Mouse (Mus musculus): ENCODE results near the gene Tti1.

The Tti1 gene

GRCm38 (mm10) chr2:157975595-157975994, 52.6 kb downstream of the Tti1 start:
- in situ Hi-C loops (cut with MboI, MseI), result loop anchor here in 1 of 2 experiments (25.0 kb wide), 1 partner anchor 1038 kb away; no protein-coding TSS in a partner anchor

DNA sequence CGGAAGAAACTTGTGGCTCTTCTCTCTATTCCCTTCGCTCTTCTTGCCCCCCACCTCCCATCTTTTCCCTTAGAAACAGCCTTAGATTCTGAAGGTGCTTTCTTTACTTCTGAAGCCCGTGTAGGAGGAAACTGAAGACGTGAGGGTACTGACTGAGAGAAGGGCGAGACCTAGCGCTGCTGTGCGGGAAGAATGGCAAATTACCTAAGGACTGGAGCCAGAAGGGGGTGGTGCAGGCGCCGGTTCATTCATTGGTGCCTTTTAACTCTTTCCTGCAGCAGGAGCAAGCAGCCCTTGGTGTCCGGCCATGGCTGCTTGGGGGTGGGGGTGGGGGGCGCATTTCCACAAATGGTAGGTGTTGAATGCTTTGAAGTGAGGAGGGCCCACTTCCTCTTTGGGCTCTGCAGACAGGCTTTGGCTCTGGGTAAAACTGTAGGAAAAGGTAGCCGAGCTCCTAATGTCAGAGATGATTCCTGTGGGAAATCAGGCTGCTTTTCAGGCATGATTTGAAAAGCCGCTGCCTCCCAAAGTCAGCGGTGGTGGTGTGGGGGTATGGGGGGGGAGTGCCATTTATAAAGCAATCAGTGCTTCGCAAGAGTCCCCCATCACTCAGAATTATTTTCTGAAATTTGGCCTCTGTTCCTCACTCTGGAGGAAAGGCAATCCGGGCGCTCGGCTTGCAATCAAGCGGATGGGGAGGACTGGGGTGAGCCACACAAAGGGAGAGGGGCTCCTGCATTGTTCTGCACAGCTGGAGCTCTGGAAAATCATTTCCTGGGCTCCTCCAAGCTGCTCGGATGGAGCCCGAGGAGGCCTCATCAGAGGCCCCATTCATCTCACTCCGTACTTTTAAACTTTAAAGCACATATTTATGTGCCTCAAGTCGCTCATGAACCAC, 53.4 kb downstream of the Tti1 start:
- in situ Hi-C loops (cut with MboI, MseI), result loop anchor here in 1 of 2 experiments (25.0 kb wide), 1 partner anchor 1038 kb away; no protein-coding TSS in a partner anchor

GRCm38 (mm10) chr2:157970669-157971068, 57.6 kb downstream of the Tti1 start:
- in situ Hi-C loops (cut with MboI, MseI), result no loop called here

DNA sequence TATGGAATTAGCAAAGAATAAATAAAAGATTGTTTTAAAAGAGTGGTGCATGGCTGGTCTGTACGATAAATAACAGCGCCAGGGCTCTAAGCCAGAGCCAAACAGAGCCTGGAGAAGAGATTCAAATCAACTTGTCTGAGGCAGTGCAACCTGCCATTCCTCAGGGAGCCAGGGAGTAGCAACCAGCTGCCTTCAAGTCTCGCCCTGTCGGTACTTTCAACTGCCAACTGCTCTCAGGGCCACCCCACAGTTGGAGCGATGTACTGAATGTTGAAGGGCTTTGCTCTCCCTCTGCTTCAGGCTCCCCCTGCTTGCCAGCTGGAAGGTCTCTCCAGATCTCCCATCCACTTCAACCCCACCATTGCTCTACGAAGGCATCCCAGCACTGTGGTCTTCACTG, 58.1 kb downstream of the Tti1 start:
- in situ Hi-C loops (cut with MboI, MseI), result no loop called here

DNA sequence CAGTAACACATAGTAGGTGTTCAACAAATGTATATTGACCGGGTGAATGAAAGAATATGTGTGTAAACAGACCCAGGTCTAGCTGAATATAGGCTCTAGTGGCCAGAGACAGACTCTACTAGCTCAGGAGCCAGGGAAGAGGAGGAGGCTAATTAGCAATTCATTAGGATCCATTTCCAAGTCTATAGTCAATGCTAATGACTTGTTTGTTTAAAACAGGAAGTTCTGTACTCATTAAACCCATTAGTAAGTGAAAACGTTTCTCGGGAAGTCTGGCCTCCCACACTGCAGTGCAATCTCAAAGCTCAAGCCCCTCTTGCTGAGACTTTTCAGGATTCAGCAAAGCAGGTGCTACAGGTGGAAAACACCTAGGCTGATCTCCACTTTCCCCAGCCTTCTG, 60.4 kb downstream of the Tti1 start:
- in situ Hi-C loops (cut with MboI, MseI), result no loop called here

GRCm38 (mm10) chr2:157957707-157958108, 70.5 kb downstream of the Tti1 start:
- in situ Hi-C loops (cut with MboI, MseI), result no loop called here

DNA sequence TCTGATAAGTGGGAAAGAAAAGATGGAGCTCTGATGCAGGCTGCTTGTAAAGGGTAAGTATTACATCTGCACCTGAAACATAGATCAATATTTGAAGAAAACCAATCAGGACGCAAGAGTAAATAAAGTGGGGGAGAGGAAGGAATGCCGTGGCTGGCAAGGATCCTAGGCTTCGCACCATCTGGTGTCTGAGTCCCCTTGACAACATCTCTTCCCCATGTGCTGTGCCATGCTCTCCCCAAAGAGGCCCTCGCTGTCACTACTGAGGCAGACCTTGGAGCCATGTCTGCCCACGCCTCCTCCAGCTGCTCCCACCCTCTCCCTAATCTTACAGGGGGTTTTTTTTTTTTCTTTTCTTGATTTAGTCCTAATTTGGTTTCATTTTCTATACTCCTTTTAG, 74.3 kb downstream of the Tti1 start:
- in situ Hi-C loops (cut with MboI, MseI), result no loop called here

- in situ Hi-C loops (cut with MboI, MseI), result no loop called here
Measured at GRCm38 (mm10) chr2:157944156-157944893, 83.9 kb downstream of the Tti1 start.

DNA sequence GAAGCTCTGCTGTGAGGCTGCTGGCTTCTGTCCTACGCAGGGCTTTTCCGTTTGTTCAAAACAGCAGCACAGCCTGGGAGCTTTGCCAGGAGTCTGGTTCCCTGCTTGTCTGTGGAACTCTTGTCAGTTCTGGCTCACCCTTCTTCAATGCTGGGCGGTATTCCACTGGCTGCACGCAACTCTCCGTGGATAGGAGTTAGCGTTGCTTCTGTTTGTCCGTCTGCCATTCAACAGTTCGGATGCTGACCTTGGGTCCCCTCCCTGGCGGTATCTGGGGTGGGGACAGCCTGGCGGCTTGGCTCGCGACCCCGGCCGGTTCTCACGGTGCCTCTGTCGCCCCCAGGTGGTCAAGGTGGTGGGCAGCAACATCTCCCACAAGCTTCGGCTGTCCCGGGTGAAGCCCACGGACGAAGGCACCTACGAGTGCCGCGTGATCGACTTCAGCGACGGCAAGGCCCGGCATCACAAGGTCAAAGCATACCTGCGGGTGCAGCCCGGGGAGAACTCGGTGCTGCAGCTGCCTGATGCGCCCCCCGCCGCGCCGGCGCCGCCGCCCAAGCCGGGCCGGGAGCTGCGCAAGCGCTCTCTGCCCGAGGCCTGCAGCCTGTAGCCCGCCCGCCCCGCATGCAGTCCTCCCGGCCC, 84.6 kb downstream of the Tti1 start:
- in situ Hi-C loops (cut with MboI, MseI), result no loop called here

GRCm38 (mm10) chr2:157940586-157941185, 87.5 kb downstream of the Tti1 start:
- in situ Hi-C loops (cut with MboI, MseI), result no loop called here

DNA sequence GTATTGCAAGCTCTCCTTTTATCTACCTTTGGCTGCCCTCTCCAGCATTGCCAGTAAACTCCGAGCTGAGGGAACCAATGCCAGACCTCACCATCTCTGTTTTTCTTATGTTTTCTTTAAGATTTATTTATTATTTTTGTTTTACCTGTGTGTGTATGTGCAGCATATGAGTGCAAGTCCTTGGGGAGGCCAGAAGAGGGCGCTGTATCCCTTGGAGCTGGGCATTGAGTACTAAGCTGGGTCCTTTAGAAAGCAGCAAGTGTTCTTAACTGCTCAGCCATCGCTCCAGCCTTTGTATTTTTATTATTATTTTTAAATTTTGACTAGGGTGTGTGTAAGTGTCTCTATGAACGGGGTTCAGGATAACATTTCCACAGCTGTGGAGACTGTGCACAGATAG, 91.6 kb downstream of the Tti1 start:
- in situ Hi-C loops (cut with MboI, MseI), result no loop called here

DNA sequence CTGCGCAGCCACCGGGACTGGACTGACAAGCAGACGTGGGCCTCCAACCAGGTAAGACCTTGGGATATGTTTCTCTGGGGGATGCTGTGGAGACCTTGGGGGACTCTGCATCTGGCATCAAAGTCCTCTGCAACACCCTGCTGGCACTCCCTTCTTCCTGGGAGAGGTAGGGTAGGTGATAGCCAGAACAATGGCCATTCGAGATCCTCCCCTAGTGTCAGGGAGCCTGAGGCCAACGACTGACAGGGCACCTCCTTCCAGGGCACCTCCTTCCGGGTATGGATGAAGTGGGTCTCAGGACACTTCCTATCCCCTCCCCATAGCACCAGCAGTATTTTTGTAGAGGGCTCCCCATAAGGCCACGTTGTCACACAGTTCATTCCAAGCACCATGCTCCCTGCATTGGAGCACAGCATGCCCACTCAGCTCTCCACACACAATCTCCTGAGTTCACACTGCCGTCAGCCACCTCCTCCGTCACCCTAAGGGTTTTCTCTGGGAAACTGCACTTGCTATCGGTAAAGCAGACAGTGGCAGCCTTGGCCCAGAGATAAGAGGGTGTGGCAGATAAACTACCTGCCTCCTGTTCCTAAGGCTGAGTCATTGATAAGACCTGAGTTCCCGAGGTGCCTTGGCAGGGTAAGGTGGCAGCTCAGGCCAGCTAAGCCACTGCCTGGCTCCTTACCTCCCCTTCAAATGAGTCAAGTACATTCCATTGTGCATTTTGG, 92.6 kb downstream of the Tti1 start:
- in situ Hi-C loops (cut with MboI, MseI), result no loop called here

- in situ Hi-C loops (cut with MboI, MseI), result loop anchor here in 1 of 2 experiments (5.0 kb wide), 1 partner anchor 325 kb away; the partner anchor contains the start of gene Bpi
Measured at GRCm38 (mm10) chr2:157932655-157933054, 95.6 kb downstream of the Tti1 start.

All from T-helper 17 cell (primary cell).